Mouse (Mus musculus) liver, embryonic 14.5 days (tissue): ENCODE results near the gene Sgsm1. TPM values are rescaled to one million over a fixed set of nuclear protein-coding genes. Genes with fewer than 3 reads are reported as not detected.

ENCODE experiments used
- ATAC-seq: fragments of 200-750 bp; cut with Nextera tagmentation; 2 replicates; pipeline ENCODE4 v1.8.0; 2017; ENCODE audit warnings: moderate number of reproducible peaks, mild to moderate bottlenecking, moderate library complexity; ENCODE audit not compliant: insufficient read depth
- DNase-seq, 3 experiments: peaks; one replicate each; pipeline ENCODE4 v3.0.0-alpha.2; 2012 to 2013; ENCODE audit warnings: low read depth in 3 of 3, low spot score in 3 of 3
- H3K27ac ChIP-seq: fragments of 300-500 bp; sonication (generic); 2 replicates; pipeline ENCODE4 v1.5.1; 2014; ENCODE audit warnings: moderate library complexity, mild to moderate bottlenecking, control low read depth, inconsistent platforms
- H3K27me3 ChIP-seq: fragments of 300-500 bp; sonication (generic); 2 replicates; pipeline ENCODE4 v1.6.1; 2014; ENCODE audit warnings: mild to moderate bottlenecking, low read length, moderate library complexity; ENCODE audit not compliant: control insufficient read depth, insufficient read depth
- H3K36me3 ChIP-seq: fragments of 300-500 bp; sonication (generic); replicated peaks from 2 replicates; pipeline ENCODE4 v1.6.1; 2014; ENCODE audit warnings: low read depth; ENCODE audit not compliant: control insufficient read depth, insufficient read depth
- H3K4me1 ChIP-seq, 2 experiments: fragments of 200-500 bp in 1 of 2; fragments of 300-500 bp in 1 of 2; sonication (generic) in 1 of 2; replicated peaks; 2 replicates each; pipeline ENCODE4 v1.6.1; 2012 to 2014; ENCODE audit warnings: antibody characterized with exemption in 1 of 2, inconsistent platforms in 1 of 2, low read length in 1 of 2; ENCODE audit not compliant: control insufficient read depth in 2 of 2, insufficient read depth in 2 of 2
- H3K4me2 ChIP-seq: fragments of 300-500 bp; sonication (generic); 2 replicates; pipeline ENCODE4 v1.6.1; 2014; ENCODE audit warnings: low read depth, mild to moderate bottlenecking, control low read depth, moderate library complexity
- H3K4me3 ChIP-seq, 2 experiments: fragments of 200-500 bp in 1 of 2; fragments of 300-500 bp in 1 of 2; sonication (generic) in 1 of 2; 2 replicates each; pipeline ENCODE4 v1.5.1; 2012 to 2014; ENCODE audit warnings: low read depth in 2 of 2, low read length in 2 of 2, mild to moderate bottlenecking in 2 of 2, control low read depth in 1 of 2, inconsistent platforms in 1 of 2, moderate library complexity in 1 of 2; ENCODE audit not compliant: insufficient read depth in 1 of 2
- H3K9ac ChIP-seq: fragments of 300-500 bp; sonication (generic); replicated peaks from 2 replicates; pipeline ENCODE4 v1.6.1; 2014; ENCODE audit warnings: mild to moderate bottlenecking, control low read depth, moderate library complexity
- H3K9me3 ChIP-seq: fragments of 300-500 bp; sonication (generic); 2 replicates; pipeline ENCODE4 v1.6.1; 2016; ENCODE audit warnings: low read length, mixed read lengths; ENCODE audit not compliant: control insufficient read depth
- CTCF ChIP-seq: IDR thresholded peaks from 2 replicates; pipeline ENCODE4 v1.5.1; 2016; ENCODE audit warnings: antibody characterized with exemption, low read depth, control low read depth
- EP300 ChIP-seq: IDR thresholded peaks from 2 replicates; pipeline ENCODE4 v1.6.1; 2016; ENCODE audit warnings: antibody characterized with exemption, low read depth
- WGBS: fragments of 180-500 bp; shearing (Covaris S2); extraction: QIAGEN DNeasy Blood & Tissue Kit; methylation state at CpG from one replicate; pipeline ENCODE4 v1.1.7; 2014; ENCODE audit not compliant: insufficient replicate concordance; 5-methylcytosine and 5-hydroxymethylcytosine counted together
- polyA plus RNA-seq, 2 experiments: library from polyadenylated mRNA; depleted of rRNA in 1 of 2; stranded (reverse) in 1 of 2; unstranded in 1 of 2; fragments of >200 nt; fragmentation: Nextera tagmentation in 1 of 2; extraction: Ambion mirVana in 1 of 2; gene quantifications; 2 replicates each; pipeline versions ENCODE4 v1.2.1 to v1.2.3; 2012 to 2014

The Sgsm1 gene
- polyA plus RNA-seq, 2 experiments: 1.4 to 1.5 TPM

DNA sequence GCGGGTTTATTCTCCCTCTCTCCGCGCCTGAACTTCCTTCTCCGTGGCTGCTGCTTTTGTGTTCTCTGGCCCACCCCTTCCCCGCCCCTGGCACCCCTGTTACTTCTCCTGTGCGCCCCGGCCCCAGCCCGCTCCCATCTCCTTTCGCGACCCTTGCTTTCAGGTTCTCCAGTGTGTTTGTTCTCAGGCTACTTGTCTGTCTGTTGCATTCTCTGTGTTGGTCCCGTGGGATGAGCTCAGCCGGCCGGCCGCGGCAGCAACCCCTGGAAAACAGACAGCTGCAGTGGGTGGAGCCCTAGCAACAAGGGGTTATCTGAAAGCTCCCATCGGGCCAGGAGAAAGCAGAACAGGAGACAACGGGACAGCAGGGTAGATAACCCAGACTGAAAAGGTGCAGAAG, 25.1 kb upstream of the Sgsm1 start:
- peaks cover 27% of the 10 kb centered on the region for H3K27me3 ChIP-seq
- H3K4me3 ChIP-seq: no peak overlapping the region
- no peaks in the 10 kb centered on the region for H3K36me3 ChIP-seq
- no peak overlapping the region for H3K4me2 ChIP-seq
- no peak overlapping the region for H3K9ac ChIP-seq
- ATAC-seq (no peak), DNase-seq (no peak)
- no peak overlapping the region for H3K27ac ChIP-seq
- H3K4me1 ChIP-seq: no peaks in the 10 kb centered on the region
- TF ChIP-seq EP300 (no peak), CTCF (no peak)
- WGBS: 3% methylated on average over 16 of the region's 17 CpGs
- no peaks in the 10 kb centered on the region for H3K9me3 ChIP-seq

DNA sequence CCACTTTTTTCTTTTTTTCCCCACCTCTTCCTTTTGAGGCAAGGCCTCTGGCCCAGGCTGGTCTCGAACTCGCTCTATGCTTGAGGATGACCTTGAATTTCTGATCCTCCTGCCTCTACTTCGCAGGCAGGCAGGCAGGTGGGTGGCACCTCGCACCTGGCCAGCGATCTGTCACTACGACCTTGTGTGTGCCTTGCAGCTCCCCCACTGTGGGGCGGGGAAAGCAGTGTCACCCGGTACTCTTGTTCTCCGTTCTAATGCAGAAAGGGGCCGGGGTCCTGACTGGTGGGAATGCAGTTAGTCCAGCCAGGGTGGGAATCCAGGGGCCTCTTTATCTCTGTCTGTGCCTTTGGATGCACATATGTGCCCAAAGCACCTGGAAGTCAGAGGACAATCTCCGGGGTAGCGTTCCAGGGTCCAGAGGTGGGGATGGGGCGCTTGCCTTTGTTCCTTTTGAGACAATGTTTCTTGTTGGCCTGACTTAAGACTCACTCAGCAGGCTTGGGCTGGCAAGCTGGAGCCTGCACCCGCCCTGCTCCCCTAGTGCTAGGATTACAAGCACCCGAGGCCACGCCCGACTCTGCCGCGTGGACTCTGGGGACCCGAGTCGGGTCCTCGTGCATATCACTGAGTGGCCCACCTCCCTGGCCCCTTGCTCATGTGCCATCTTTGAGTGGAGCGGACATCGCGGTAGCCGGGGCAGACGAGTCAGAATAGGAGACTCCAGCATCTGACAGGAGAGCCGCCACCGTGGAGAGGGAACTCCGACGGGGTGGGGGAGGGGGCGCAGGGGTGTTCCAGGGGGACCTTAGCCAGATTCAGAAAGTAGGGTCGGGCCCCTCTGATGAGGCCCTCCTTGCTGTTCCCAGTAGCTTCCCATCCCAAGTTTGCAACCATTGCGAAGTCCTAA, 24.3 kb upstream of the Sgsm1 start:
- TF ChIP-seq CTCF (no peak), EP300 (no peak)
- Histone ChIP-seq H3K27ac (no peak overlapping the region), H3K27me3 (peaks cover 27% of the 10 kb centered on the region), H3K4me2 (no peak overlapping the region), H3K9me3 (no peaks in the 10 kb centered on the region), H3K9ac (no peak overlapping the region), H3K4me1 (no peaks in the 10 kb centered on the region), H3K36me3 (no peaks in the 10 kb centered on the region), H3K4me3 (no peak overlapping the region)
- ATAC-seq: no peak
- no peak for DNase-seq
- 8% methylated on average over 34 of the region's 34 CpGs for WGBS

DNA sequence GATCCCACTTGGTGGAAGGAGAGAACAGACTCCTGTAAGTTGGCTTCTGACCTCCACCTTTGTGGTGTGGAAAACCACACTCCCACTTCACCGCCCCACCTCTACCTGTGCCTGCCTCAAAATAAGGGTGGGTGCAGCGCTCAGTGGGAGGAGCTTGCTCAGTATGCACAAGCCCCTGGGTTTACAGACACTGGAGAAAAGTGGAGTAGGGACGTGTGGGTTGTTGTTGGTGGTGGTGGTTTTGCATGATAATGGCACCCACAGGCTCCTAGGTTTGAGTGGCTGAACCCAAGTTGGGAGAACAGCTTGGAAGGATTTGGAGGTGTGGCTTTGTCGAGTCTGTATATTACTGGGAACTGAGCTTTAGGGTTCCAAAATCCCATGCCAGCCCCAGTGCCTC, 22.3 kb upstream of the Sgsm1 start:
- H3K27ac ChIP-seq: no peak overlapping the region
- no peaks in the 10 kb centered on the region for H3K9me3 ChIP-seq
- H3K4me1 ChIP-seq: no peaks in the 10 kb centered on the region
- peaks cover 27% of the 10 kb centered on the region for H3K27me3 ChIP-seq
- ATAC-seq (no peak), DNase-seq (no peak)
- 40% methylated on average over 4 of the region's 4 CpGs for WGBS
- H3K4me2 ChIP-seq: no peak overlapping the region
- no peak for TF ChIP-seq CTCF
- TF ChIP-seq EP300: no peak
- no peak overlapping the region for H3K9ac ChIP-seq
- no peaks in the 10 kb centered on the region for H3K36me3 ChIP-seq
- no peak overlapping the region for H3K4me3 ChIP-seq

DNA sequence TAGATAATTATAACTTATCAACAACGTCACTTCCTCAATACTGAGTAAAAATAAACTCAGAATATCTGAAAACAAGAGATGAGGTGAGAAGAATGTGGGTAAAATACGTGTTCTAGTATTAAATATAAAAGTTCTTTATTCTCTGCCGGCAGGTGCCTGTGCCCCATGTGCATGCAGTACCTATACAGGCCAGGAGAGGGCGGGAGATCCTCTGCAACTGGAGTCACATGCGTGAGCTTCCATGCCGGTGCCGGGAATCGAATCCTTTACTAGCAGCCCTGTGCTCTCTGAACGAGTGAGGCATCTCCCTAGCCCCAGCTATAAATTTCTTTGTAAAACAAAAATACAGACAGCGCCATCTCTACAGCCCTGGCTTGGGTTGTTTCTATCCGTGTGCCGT, 21.7 kb upstream of the Sgsm1 start:
- H3K4me1 ChIP-seq: no peaks in the 10 kb centered on the region
- 27% methylated on average over 12 of the region's 12 CpGs for WGBS
- TF ChIP-seq EP300: no peak
- TF ChIP-seq CTCF: peak; percentile 73
- no peak overlapping the region for H3K4me2 ChIP-seq
- no peaks in the 10 kb centered on the region for H3K9me3 ChIP-seq
- H3K4me3 ChIP-seq: no peak overlapping the region
- ATAC-seq (no peak), DNase-seq (no peak)
- H3K27ac ChIP-seq: no peak overlapping the region
- no peak overlapping the region for H3K9ac ChIP-seq
- peaks cover 27% of the 10 kb centered on the region for H3K27me3 ChIP-seq
- H3K36me3 ChIP-seq: no peaks in the 10 kb centered on the region

GRCm38 (mm10) chr5:113330202-113330601, 19.6 kb upstream of the Sgsm1 start:
- no peak overlapping the region for H3K4me3 ChIP-seq
- H3K4me2 ChIP-seq: no peak overlapping the region
- no peak overlapping the region for H3K27ac ChIP-seq
- TF ChIP-seq EP300: no peak
- no peak for TF ChIP-seq CTCF
- WGBS: 65% methylated on average over 3 of the region's 3 CpGs
- H3K9me3 ChIP-seq: no peaks in the 10 kb centered on the region
- no peaks in the 10 kb centered on the region for H3K4me1 ChIP-seq
- H3K9ac ChIP-seq: no peak overlapping the region
- peaks cover 14% of the 10 kb centered on the region for H3K27me3 ChIP-seq
- DNase-seq (no peak), ATAC-seq (no peak)
- H3K36me3 ChIP-seq: no peaks in the 10 kb centered on the region
